16 mouse cellular contexts compared by ENCODE assay signal in the genomic region with DNA sequence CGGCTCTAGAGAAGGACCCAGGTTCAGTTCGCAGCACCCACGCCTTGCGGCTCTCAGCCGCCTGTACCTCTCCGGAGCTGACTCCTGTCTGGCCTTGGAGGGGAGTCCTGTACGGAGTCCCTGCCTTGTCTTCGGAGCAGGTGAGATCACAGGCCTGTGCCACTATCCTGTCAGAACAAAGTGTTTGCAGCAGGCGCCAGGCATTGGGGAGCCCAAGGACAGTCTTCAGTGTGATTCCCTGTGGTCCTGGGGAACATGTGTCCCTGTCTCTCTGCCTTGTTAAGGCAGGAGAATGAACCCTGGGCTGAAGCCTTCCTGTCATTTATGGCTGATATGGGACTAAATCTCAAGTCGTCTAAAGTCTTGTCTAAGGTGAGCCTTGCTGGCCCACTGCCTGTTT.
"Had no signal": no experiment of that assay in that cellular context is flagged by ENCODE, and none has a peak within 500 bp of the region (broad histone marks: within the 10 kb centered on the region; RNA-seq: fewer than 3 reads in every experiment).

No protein-coding gene starts in this region.

- H3K4me2 ChIP-seq: limb, embryonic 15.5 days; liver, embryonic 12.5 days; lung, embryonic 14.5 days; neural tube, embryonic 13.5 days had no signal

- H3K36me3 ChIP-seq: limb, embryonic 15.5 days; liver, embryonic 12.5 days; midbrain, embryonic 10.5 days; neural tube, embryonic 13.5 days had no signal

- H3K27me3 ChIP-seq: liver, embryonic 12.5 days; neural tube, embryonic 13.5 days had no signal

- H3K9ac ChIP-seq: limb, embryonic 15.5 days; liver, embryonic 12.5 days; lung, embryonic 14.5 days; neural tube, embryonic 13.5 days had no signal

- H3K27ac ChIP-seq: limb, embryonic 15.5 days; liver, embryonic 12.5 days; midbrain, embryonic 10.5 days; neural tube, embryonic 13.5 days had no signal

- H3K9me3 ChIP-seq: limb, embryonic 15.5 days; liver, embryonic 12.5 days; midbrain, embryonic 10.5 days; neural tube, embryonic 13.5 days had no signal

- DNase-seq: kidney, postnatal 10 days; kidney, postnatal 4 days; lung, embryonic 14.5 days; lung, postnatal 10 days; lung, postnatal 4 days; retina, postnatal 1 day; right cerebral cortex, postnatal 4 days; spleen, adult 18-20 months; thymus, adult 18-20 months; thymus, postnatal 14 days had no signal

- H3K4me1 ChIP-seq: liver, embryonic 12.5 days; midbrain, embryonic 10.5 days had no signal

- H3K4me3 ChIP-seq: left cerebral cortex, adult 2 months; limb, embryonic 15.5 days; liver, embryonic 12.5 days; midbrain, embryonic 10.5 days; neural tube, embryonic 13.5 days had no signal

- ATAC-seq: liver, embryonic 12.5 days; midbrain, embryonic 16.5 days had no signal
